Comparison of ENCODE assay signal across 7 mouse cellular contexts in genomic region chr2:101885768-101886438, GRCm38 (mm10). TPM values are rescaled to one million over a fixed set of nuclear protein-coding genes. Genes with fewer than 3 reads are reported as not detected.
DNase-seq lines count a peak whose midpoint lies in the region; ATAC-seq lines count a peak whose summit lies in the region.

TSS of gene Commd9 (plus strand) at chr2:101886247.

- no peaks in the 10 kb centered on the region for H3K27me3 ChIP-seq in embryonic facial prominence, embryonic 11.5 days (ENCODE audit: control insufficient read depth, insufficient read depth, low read length)
- H3K27me3 ChIP-seq in limb, embryonic 10.5 days (ENCODE audit: low read depth, poor library complexity, severe bottlenecking), result no peaks in the 10 kb centered on the region
- H3K27me3 ChIP-seq in midbrain, embryonic 13.5 days, result no peaks in the 10 kb centered on the region

- no peak within 1 kb of the TSS for H3K27ac ChIP-seq in embryonic facial prominence, embryonic 11.5 days (replicated peaks; ENCODE audit: low read depth, low read length)
- peak within 1 kb of the TSS; percentile 72 for H3K27ac ChIP-seq in limb, embryonic 10.5 days
- peak within 1 kb of the TSS; percentile 60 for H3K27ac ChIP-seq in midbrain, embryonic 13.5 days

- H3K36me3 ChIP-seq in embryonic facial prominence, embryonic 11.5 days (replicated peaks; ENCODE audit: control insufficient read depth, insufficient read depth, low read depth, low read length), result no peaks in the 10 kb centered on the region
- no peaks in the 10 kb centered on the region for H3K36me3 ChIP-seq in limb, embryonic 10.5 days
- no peaks in the 10 kb centered on the region for H3K36me3 ChIP-seq in midbrain, embryonic 13.5 days

- no peaks in the 10 kb centered on the region for H3K4me1 ChIP-seq in embryonic facial prominence, embryonic 11.5 days (ENCODE audit: control insufficient read depth, insufficient read depth, low read length)
- peaks cover 9% of the 10 kb centered on the region for H3K4me1 ChIP-seq in limb, embryonic 10.5 days
- H3K4me1 ChIP-seq in midbrain, embryonic 13.5 days (replicated peaks), result peaks cover 23% of the 10 kb centered on the region

- peak within 1 kb of the TSS; percentile 78 for H3K4me3 ChIP-seq in embryonic facial prominence, embryonic 11.5 days (ENCODE audit: low read depth, low read length)
- H3K4me3 ChIP-seq in limb, embryonic 10.5 days, result peak within 1 kb of the TSS; percentile 74
- H3K4me3 ChIP-seq in midbrain, embryonic 13.5 days (replicated peaks), result peak within 1 kb of the TSS; percentile 79

- WGBS in embryonic facial prominence, embryonic 11.5 days, result 13% methylated on average over 22 of the region's 22 CpGs
- 12% methylated on average over 22 of the region's 22 CpGs for WGBS in limb, embryonic 10.5 days
- 12% methylated on average over 22 of the region's 22 CpGs for WGBS in midbrain, embryonic 13.5 days

- peak; percentile 96 for DNase-seq in adrenal gland, postnatal 14 days
- peak; percentile 96 for DNase-seq in embryonic facial prominence, embryonic 11.5 days (ENCODE audit: low spot score)
- peak; percentile 93 for DNase-seq in kidney, adult 11 months
- DNase-seq in limb, embryonic 10.5 days (ENCODE audit: low spot score), result peak; percentile 94
- peak; percentile 84 for DNase-seq in spleen, adult 12 weeks (ENCODE audit: low spot score)

- peak within 1 kb of the TSS; percentile 66 for H3K9ac ChIP-seq in embryonic facial prominence, embryonic 11.5 days (replicated peaks; ENCODE audit: low read length)
- H3K9ac ChIP-seq in midbrain, embryonic 13.5 days (replicated peaks), result peak within 1 kb of the TSS; percentile 82

- peak; percentile 90 for ATAC-seq in embryonic facial prominence, embryonic 11.5 days (replicated peaks; ENCODE audit: insufficient number of reproducible peaks, low FRiP score, low TSS enrichment, low read depth)
- ATAC-seq in granulocyte monocyte progenitor cell, adult 5-6 weeks (replicated peaks; ENCODE audit: poor library complexity, severe bottlenecking), result peak; percentile 87
- peak; percentile 97 for ATAC-seq in midbrain, embryonic 13.5 days

- no peaks in the 10 kb centered on the region for H3K9me3 ChIP-seq in embryonic facial prominence, embryonic 11.5 days (replicated peaks; ENCODE audit: control insufficient read depth, low read length)
- H3K9me3 ChIP-seq in limb, embryonic 10.5 days (replicated peaks), result no peaks in the 10 kb centered on the region
- no peaks in the 10 kb centered on the region for H3K9me3 ChIP-seq in midbrain, embryonic 13.5 days

- peak within 1 kb of the TSS; percentile 56 for H3K4me2 ChIP-seq in embryonic facial prominence, embryonic 11.5 days (ENCODE audit: low read depth, low read length)
- H3K4me2 ChIP-seq in midbrain, embryonic 13.5 days (replicated peaks), result peak within 1 kb of the TSS; percentile 78

RNA-seq across cellular contexts. Expression of gene Commd9, which starts in this region (rescaled TPM):
- 31.7 and 39.0 TPM in 2 replicates for total RNA-seq in adrenal gland, postnatal 14 days (2021)
- 62.2 and 63.1 TPM in 2 replicates for polyA plus RNA-seq in embryonic facial prominence, embryonic 11.5 days (2014; fragmentation: Nextera tagmentation; extraction: Ambion mirVana)
- total RNA-seq in granulocyte monocyte progenitor cell, adult 5-6 weeks (2014; fragmentation: Nextera tagmentation), result 13.3 and 30.9 TPM in 2 replicates
- 24.5 and 40.7 TPM in 2 replicates for total RNA-seq in granulocyte monocyte progenitor cell, adult 5-6 weeks (2017)
- 60.7 and 62.5 TPM in 2 replicates for polyA plus RNA-seq in limb, embryonic 10.5 days (2016; fragmentation: Nextera tagmentation; extraction: Ambion mirVana)
- polyA plus RNA-seq in midbrain, embryonic 13.5 days (2015; fragmentation: Nextera tagmentation; extraction: Ambion mirVana), result 103 and 106 TPM in 2 replicates
